Comparison of ENCODE assay signal across 10 mouse cellular contexts in genomic region chr13:69541209-69541608, GRCm38 (mm10). TPM values are rescaled to one million over a fixed set of nuclear protein-coding genes. Genes with fewer than 3 reads are reported as not detected.
DNase-seq lines count a peak whose midpoint lies in the region; TF ChIP-seq lines count a peak whose summit lies in the region.
"Had no signal": no experiment of that assay in that cellular context is flagged by ENCODE, and none has a peak within 500 bp of the region (broad histone marks: within the 10 kb centered on the region; RNA-seq: fewer than 3 reads in every experiment).

No protein-coding gene starts in this region.

- WGBS in heart, adult 2 months = 18% methylated on average over 6 of the region's 6 CpGs
- 21% methylated on average over 6 of the region's 6 CpGs for WGBS in liver, adult 2 months
- 14% methylated on average over 6 of the region's 6 CpGs for WGBS in small intestine, adult 2 months

- peak overlapping the region; percentile 88; the same call in 1 of the 2 replicates for H3K27ac ChIP-seq in heart, adult 2 months
- no peak overlapping the region for H3K27ac ChIP-seq in liver, adult 2 months (replicated peaks; ENCODE audit: insufficient read depth, low read depth, low read length)
- 0 out of 2 replicates have a peak overlapping the region, but pooled peaks have one; percentile 7 for H3K27ac ChIP-seq in small intestine, adult 2 months (ENCODE audit: insufficient read depth, low read depth, low read length)
- H3K27ac ChIP-seq: hindbrain, embryonic 15.5 days; macrophage had no signal

- TF ChIP-seq POLR2A in heart, adult 2 months (IDR thresholded peaks at IDR 0.05; ENCODE audit: insufficient read depth, low read depth, low read length) = no peak
- no peak for TF ChIP-seq POLR2A in liver, adult 2 months (IDR thresholded peaks at IDR 0.05; ENCODE audit: extremely low read depth, insufficient read depth, low read length)
- no peak for TF ChIP-seq POLR2A in small intestine, adult 2 months (IDR thresholded peaks at IDR 0.05; ENCODE audit: low read depth, low read length)

- intact Hi-C loops in heart, adult 2 months (cut with DNase I) = no loop called here
- intact Hi-C loops in heart, postnatal 25 days (cut with DNase I) = no loop called here

- H3K36me3 ChIP-seq in heart, adult 2 months (ENCODE audit: control insufficient read depth, insufficient read depth, low read length) = no peaks in the 10 kb centered on the region
- H3K36me3 ChIP-seq in liver, adult 2 months (ENCODE audit: control insufficient read depth, insufficient read depth, low read length) = no peaks in the 10 kb centered on the region
- H3K36me3 ChIP-seq in small intestine, adult 2 months (ENCODE audit: control insufficient read depth, insufficient read depth, low read length) = no peaks in the 10 kb centered on the region
- H3K36me3 ChIP-seq: hindbrain, embryonic 15.5 days had no signal

- DNase-seq in heart, adult 2 months = peak in 1 of 2 experiments; percentile 29
- DNase-seq in heart, postnatal 25 days (ENCODE audit: low spot score) = no peak
- DNase-seq in liver, adult 2 months (ENCODE audit: extremely low read depth, low read depth, low spot score) = peak; percentile 72
- DNase-seq in liver = no peak
- peak; percentile 51 to 69 for DNase-seq in cerebellum, postnatal 25 days
- no peak for DNase-seq in left cerebral cortex, adult 18-20 months (ENCODE audit: low spot score in 2 of 2)

- no peak overlapping the region for H3K9ac ChIP-seq in heart, adult 2 months (ENCODE audit: low read depth, low read length)
- H3K9ac ChIP-seq in liver, adult 2 months (ENCODE audit: low read depth, low read length) = no peak overlapping the region
- H3K9ac ChIP-seq: hindbrain, embryonic 15.5 days had no signal

- TF ChIP-seq EP300 in heart, adult 2 months (IDR thresholded peaks at IDR 0.05; ENCODE audit: insufficient read depth, low read depth, low read length) = no peak

- TF ChIP-seq CTCF in heart, adult 2 months (IDR thresholded peaks at IDR 0.05) = no peak
- no peak for TF ChIP-seq CTCF in liver, adult 2 months (IDR thresholded peaks at IDR 0.05; ENCODE audit: low read depth, low read length)
- TF ChIP-seq CTCF in small intestine, adult 2 months (IDR thresholded peaks at IDR 0.05; ENCODE audit: extremely low read depth, insufficient read length, insufficient replicate concordance, low read depth, low read length) = no peak

- peak overlapping the region; percentile 24; the same call in 1 of the 2 replicates for H3K4me3 ChIP-seq in heart, adult 2 months
- H3K4me3 ChIP-seq in liver, adult 2 months (ENCODE audit: insufficient read depth, low read depth, low read length) = no peak overlapping the region
- H3K4me3 ChIP-seq in small intestine, adult 2 months (ENCODE audit: low read depth, low read length) = no peak overlapping the region
- H3K4me3 ChIP-seq: erythroblast, embryonic 14.5 days; hindbrain, embryonic 15.5 days had no signal

- H3K79me2 ChIP-seq in heart, adult 2 months (replicated peaks; ENCODE audit: control insufficient read depth, insufficient read depth, low read length) = no peaks in the 10 kb centered on the region
- H3K79me2 ChIP-seq in liver, adult 2 months (ENCODE audit: control insufficient read depth, insufficient read depth, low read length) = no peaks in the 10 kb centered on the region

- peaks cover 20% of the 10 kb centered on the region for H3K4me1 ChIP-seq in heart, adult 2 months (ENCODE audit: control insufficient read depth, insufficient read depth, low read length)
- H3K4me1 ChIP-seq in liver, adult 2 months (ENCODE audit: control insufficient read depth, insufficient read depth, low read length) = peaks cover 2% of the 10 kb centered on the region
- H3K4me1 ChIP-seq in small intestine, adult 2 months (ENCODE audit: control insufficient read depth, insufficient read depth, insufficient read length, low read length) = peaks cover 11% of the 10 kb centered on the region; the same call in 1 of the 2 replicates

- H3K27me3 ChIP-seq in heart, adult 2 months (ENCODE audit: control insufficient read depth, insufficient read depth, low read length) = no peaks in the 10 kb centered on the region
- H3K27me3 ChIP-seq in liver, adult 2 months (ENCODE audit: control insufficient read depth, insufficient read depth, low read length) = no peaks in the 10 kb centered on the region
- no peaks in the 10 kb centered on the region for H3K27me3 ChIP-seq in small intestine, adult 2 months (ENCODE audit: control insufficient read depth, insufficient read depth, low read length)
- H3K27me3 ChIP-seq: hindbrain, embryonic 15.5 days had no signal

RNA-seq across cellular contexts. Expression of gene Tent4a, which starts 6.8 kb away (rescaled TPM):
- total RNA-seq in heart, adult 2 months (2021) = 10 to 100 TPM; 11.0 to 12.7 TPM
- 8.1 and 8.9 TPM in 2 replicates for polyA plus RNA-seq in heart, adult 2 months (2012; rRNA removed)
- total RNA-seq in heart, postnatal 25 days (2021) = 10 to 100 TPM; 12.0 to 12.6 TPM
- 8.7 and 8.9 TPM in 2 replicates for total RNA-seq in liver, adult 2 months (2014; rRNA removed)
- 9.9 and 11.0 TPM in 2 replicates for polyA plus RNA-seq in liver, adult 2 months (2012; rRNA removed)
- polyA plus RNA-seq in small intestine, adult 2 months (2012; rRNA removed) = 5.3 and 9.4 TPM in 2 replicates
- total RNA-seq in left cerebral cortex, adult 18-20 months (2021) = 10 to 100 TPM; 49.1 to 50.5 TPM

RNA-seq across cellular contexts. Expression of gene Nsun2, which starts 7.7 kb away (rescaled TPM):
- 10 to 100 TPM; 40.4 to 47.9 TPM for total RNA-seq in heart, adult 2 months (2021)
- 29.3 and 53.3 TPM in 2 replicates for polyA plus RNA-seq in heart, adult 2 months (2012; rRNA removed)
- 10 to 100 TPM; 33.5 to 38.2 TPM for total RNA-seq in heart, postnatal 25 days (2021)
- 74.1 and 81.0 TPM in 2 replicates for total RNA-seq in liver, adult 2 months (2014; rRNA removed)
- 40.5 and 48.3 TPM in 2 replicates for polyA plus RNA-seq in liver, adult 2 months (2012; rRNA removed)
- polyA plus RNA-seq in small intestine, adult 2 months (2012; rRNA removed) = 21.4 and 26.6 TPM in 2 replicates
- 10 to 100 TPM; 85.3 to 88.4 TPM for total RNA-seq in left cerebral cortex, adult 18-20 months (2021)

Comparison
In these comparisons a context has a peak if more than half of its experiments do, and no peak if none do; other contexts are left out.
1. DNase-seq: peak in liver, adult 2 months (single experiment) and cerebellum, postnatal 25 days (2 of 2); none in heart, postnatal 25 days (single experiment), liver (single experiment) and left cerebral cortex, adult 18-20 months (0 of 2).